Mouse (Mus musculus) layer of hippocampus, postnatal 14 days (tissue): ENCODE measurements around the gene Efna5. TPM values are rescaled to one million over a fixed set of nuclear protein-coding genes. Genes with fewer than 3 reads are reported as not detected.

Experiments used
- DNase-seq, 2 experiments: peaks; one replicate each; pipeline ENCODE4 v3.0.0; 2021 to 2022; ENCODE audit warnings: low spot score in 2 of 2, mixed read lengths in 1 of 2
- total RNA-seq, 2 experiments: library from RNA; stranded (reverse); gene quantifications; 2 replicates each; pipeline ENCODE4 v1.2.3; 2021

The Efna5 gene
- total RNA-seq, 2 experiments from 2014 or later: 8.7 to 12.2 TPM

DNA sequence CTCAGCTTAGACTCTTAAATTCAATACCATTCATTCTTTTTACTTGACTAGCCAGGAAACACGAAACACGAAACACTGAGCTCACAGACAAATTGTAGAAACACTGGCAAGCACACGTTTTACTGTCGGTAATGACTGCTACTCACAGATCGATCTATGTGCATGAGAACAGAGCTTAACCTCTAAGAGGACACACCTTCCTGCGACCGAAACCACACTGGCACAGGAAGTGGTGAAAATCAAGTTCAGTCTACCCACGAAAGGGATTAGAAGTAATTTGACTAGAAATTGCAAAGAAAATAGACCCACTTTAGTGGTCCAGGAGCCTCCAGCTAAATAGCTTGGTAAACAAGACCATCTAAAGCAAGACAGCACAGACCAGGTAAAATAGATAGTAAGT, 23.8 kb downstream of the Efna5 start:
- no peak for DNase-seq

DNA sequence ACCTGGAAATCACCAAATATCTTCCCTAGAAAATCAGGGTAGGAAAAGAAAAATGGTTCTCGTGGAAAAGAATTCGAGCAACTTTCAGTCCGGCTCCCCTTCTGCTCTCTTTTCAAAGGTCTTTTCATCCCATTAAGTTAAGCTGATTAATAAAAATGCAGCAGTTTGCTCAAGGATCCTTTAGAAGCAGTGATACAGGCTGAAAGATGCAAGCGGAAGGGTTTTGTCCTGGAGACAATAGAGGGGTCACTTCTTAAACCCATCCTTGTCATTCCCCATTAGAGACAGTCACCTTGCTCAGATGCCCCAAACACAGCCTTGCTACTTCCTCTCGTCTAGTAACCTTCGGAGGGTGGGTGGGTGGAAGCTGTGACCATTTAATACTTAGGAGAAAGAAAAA, 27.4 kb downstream of the Efna5 start:
- no peak for DNase-seq

DNA sequence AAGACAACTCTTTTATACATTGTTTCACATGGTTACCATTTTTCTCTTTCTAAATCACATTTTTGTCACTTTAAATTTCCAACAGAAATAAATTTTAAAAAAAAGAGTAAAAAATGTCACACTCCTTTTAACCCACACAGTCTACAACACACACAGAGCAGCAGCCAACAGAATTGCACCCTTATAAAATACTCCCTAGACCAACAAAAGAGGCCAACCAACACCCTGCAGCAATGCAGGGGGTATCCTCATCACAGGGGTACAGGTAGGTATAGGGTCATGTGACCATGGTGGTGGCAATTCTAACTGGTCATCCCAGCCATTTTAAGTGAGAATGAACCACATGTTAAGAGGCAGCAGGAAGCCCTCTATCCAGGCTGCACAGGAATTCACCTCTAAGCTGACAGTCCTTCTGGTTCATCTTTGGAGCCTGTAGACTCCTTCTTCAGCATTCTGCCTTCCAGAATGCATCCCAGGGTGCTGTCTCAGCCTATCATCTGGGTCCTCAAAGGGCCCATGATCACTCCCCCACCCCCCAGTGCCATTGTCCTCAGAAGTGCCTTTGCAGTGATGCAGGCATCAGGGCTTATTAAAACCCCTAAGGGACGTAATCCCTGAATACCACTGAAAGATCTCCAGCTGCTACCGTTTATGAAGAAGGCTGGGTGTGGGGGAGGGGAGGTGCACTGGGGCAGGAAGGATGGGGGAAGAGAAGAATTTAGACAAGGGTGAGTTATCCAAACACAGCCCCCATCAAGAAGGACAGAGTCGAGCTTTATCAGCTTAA, 28.1 kb downstream of the Efna5 start:
- no peak for DNase-seq

DNA sequence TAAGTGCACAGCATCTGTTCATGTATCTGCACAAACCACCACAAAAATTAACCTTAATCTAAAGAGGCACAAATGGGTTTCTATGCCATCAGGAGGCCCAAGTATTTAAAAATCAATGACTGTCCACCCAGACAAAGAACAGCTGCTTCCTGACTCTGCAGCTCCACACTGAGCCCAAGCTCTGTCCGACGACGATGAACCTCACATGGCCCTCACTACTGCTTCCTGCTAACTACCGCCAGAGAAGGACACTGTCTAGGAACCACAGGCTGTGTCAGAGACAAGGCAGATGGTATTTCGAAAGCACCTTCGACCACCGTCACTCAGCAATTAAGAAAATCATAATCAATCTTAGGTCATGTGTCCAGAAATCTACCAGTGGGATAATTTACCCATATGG, 29.8 kb downstream of the Efna5 start:
- no peak for DNase-seq

DNA sequence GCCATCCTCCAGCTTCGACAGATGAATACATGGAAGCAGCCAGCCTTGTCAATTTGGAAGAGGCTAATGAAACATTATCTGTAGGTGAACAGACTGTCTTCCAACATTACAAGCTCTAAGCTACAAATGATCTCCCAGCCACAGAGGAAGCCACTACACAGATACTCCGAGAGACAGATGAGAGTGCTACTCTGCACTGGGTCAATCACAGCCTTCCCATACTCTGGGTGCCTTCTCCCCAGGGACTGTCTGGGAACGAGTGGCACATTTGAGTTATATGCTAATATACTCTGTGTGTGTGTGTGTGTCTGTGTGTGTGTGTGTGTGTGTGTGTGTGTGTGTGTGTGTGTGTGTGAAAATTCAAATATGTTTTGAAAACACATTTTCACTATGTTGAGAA, 30.5 kb downstream of the Efna5 start:
- no peak for DNase-seq

DNA sequence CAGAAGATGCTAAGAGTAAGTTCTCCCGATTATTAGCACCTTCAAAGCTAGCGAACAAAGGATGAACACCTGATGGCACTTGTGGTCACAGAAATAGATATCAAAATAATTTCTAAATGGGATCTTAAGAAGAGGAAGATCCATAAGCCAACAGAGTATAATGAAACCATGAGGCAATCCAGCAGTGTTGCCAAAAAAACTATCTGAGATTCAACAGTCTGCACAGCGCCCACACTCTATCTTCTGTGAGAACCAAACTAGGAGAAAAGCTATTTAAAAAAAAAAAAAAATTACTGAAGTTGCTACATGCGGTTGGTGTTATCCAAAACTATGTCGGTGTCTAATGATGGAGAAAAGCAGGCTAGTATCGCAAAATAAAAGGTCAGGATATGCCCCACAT, 31.4 kb downstream of the Efna5 start:
- peak in 1 of 2 experiments; percentile 25 for DNase-seq

DNA sequence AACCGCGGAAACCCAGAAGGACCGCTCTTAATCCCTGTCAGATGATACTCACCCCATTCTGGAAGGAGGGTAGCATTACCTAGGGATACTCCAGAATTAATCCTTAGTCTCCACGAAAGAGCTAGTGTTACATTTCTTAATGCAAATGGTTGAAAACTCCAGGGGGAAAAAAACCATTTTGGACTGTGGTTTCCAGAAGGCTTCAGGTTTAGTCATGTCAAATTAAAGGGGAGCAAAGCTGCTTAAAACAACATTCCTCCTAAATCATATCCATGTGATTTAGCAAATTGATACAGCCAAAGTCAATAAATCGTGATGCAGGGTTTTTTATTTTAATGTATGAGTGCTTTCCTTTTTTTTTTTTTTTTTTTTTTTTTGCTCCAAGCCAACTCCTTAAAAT, 35.5 kb downstream of the Efna5 start:
- DNase-seq: no peak

DNA sequence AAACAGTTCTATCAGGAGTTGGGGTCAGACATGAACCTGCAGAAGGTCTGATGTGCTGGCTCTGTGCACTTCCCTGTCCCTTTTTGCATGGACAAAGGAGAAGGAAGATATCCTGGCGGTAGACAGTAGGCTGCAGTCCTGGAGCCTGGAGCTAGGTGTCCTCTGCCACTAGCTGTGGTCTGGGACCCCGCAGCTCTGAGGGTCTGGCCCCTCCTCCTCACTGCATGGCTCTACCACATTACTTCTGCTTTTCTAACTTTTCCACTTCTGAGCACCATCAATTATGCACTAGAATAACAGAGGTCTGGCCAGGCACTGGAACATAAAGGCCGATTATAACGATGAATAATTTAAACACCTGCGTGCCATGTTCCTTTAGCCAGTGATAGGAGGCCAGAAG, 36.8 kb downstream of the Efna5 start:
- no peak for DNase-seq

DNA sequence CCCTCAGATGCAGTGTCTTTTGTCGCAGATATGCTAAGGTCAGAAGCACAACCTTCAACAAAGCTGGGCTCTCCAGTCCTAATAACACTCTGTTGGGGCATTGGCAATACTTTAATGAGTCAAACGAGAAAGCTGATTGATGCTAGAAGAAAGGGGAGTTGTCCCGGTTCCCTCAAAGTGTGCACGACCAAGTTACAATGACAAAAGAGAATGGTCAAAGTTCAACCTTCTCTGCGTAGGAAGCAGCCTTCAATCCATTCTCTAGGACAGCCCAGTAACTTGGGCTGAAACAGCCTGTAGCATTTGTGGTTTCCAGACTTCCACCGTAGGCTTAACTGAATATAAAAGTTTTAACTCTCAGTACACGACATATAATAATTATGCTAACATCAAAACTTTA, 43.8 kb downstream of the Efna5 start:
- DNase-seq: no peak

DNA sequence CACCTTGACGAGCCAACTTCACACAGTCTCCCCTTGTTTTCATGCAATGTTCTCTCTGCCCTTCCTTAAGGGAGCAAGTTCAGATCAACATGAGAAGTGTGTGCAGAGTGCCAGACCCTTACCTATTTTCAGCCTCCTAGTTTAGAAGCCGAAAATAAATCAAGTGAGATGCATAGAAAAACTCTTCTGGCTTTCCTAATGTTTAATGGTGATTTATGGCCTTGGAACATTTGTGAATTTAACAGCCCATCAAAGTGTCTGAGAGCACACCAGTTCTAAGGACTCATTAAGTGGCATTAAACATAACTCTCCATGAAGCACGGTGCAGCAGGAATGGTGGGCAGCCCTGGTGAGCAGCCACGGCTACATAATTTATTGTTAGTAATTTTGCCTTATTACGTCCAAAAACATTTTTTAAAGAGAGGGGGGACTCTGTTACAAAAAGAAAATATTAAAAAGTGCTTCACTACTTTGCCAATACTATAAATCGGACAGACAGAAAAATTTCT, 44.5 kb downstream of the Efna5 start:
- no peak for DNase-seq

DNA sequence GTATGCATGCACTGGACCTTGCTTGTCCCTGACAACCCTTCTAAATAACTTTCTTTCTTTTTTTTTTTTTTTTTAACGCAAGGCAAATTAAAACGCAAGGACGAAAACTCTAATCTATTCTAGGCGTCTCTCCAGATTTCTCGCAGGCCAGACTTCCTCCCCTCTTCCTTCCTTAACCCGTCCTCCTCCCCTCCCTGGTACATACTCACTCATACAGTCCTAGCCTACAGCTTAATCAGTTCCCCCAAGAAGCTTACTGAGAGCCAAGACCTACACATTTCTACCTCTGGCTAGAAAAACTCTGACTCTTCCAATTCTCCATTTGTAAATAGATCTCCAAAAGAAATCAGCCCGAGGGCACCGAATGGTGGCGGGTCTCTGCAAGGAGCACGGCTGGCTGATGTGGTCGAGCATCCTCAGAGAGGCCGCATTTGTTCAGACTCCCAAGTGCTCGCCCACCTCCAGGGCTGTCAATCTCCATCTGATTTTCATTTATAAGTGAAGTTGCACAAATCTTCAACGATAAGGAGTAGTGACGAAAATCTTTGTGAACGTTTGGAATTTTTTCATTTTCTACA, 48.5 kb downstream of the Efna5 start:
- DNase-seq: no peak

DNA sequence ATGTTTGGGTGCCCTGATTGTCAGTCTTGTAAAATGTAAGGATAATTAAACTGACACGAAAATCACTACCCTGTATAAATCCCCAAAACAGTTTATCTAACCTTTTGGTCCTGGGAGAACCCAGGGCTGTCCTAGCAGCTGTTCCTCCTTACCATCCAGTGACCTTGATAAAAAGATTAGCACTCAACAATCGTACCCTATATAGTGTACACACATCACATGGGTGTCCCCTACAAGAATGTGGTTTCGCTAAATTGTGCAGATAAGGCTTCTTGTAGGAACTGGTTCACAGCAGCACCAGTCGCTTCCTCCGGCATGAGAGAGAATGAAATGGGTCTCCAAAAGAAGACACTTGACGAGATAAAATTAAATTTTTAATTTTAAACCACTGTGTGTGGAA, 53.6 kb downstream of the Efna5 start:
- no peak for DNase-seq

DNA sequence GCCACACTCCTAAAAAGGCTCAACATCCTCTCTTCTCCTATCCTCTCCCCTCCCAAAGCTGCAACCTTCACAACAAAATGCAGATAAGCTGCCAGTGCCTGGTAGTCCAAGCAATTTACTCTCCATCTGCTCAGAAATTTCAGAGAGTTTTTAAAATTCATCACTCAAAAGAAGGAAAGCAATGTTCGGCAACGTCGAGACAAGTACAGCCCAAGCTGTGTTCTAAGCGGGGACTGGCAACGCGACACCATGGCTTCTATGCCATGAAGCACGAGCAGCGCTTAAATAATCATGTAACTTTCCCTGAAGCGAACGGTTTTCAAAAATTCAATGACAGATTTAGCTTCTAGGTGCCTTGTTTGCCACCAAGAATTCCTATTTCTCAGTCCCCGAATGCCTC, 59.9 kb downstream of the Efna5 start:
- DNase-seq: peak in 1 of 2 experiments; percentile 29

DNA sequence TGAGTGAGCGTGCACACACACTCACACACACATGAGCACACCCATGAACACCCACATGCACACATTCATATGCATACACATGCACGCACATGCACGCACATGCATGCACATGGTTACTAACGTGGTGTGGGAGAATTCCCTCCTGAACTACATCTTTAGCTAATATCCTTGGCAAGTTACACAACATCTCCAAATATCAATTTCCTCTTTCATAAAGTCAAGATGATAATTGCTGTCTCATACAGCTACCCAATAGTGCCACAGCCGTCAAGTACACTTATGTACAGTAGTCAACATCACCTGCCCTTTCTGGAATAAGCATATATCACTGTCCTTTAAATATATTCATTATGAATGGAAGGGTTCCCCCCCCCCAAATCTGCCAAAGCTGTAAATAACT, 61.2 kb downstream of the Efna5 start:
- no peak for DNase-seq

DNA sequence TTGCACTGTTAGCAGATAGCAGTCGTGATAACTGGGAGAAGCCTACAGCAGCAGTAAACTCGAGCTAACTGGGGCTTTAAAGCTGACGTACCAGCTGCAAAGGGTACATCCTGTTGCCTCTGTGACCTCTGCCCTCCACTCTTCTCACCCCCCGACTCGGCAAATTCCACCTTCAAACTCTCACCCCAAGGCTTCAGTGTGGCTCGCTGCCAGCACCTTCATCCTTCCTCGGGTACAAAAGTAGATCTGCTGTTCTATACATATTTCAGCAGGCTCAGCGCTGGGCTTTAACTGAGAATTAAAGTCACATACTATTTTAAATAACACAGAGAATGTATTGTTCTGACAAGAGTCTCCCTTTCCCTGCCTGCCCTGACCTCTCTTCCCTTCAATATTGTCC, 62.3 kb downstream of the Efna5 start:
- no peak for DNase-seq

DNA sequence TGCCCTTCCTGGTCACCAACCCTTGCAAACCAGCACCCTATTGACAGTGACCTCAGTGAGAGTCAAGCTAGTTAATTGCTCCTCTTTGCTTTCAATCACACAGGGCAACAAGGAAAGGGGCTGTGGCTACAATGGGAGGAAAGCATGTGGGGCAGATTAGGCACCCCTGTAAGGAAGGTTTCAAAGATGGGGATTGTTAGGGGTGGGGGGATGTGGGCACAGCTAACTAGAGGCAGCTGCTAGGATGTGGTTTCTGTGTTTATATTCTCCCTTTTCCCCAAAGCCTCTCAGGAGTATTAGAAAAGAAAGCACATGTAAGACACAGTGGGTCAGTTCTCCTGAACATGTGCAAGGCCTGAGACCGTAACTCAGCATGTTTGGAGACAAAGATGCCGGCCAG, 62.8 kb downstream of the Efna5 start:
- DNase-seq: no peak

DNA sequence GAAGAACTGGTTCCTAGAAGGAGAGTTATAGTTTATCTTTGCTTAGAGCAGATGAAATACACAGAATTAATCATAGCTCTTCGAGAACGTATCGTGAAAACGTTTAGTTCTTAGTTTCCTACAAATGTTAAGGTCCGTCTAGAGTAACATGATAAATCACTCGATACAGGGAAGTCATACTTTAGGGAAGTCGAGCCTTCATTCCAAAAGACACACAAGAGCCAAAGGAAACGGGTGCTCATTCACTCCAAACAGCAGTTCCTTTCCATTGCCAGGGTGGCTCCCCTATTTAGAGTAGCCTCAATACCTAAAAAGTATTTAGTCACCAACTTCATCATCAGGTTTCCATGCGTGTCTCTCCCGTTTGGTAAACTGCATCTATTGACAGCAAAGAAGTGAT, 64.2 kb downstream of the Efna5 start:
- no peak for DNase-seq

DNA sequence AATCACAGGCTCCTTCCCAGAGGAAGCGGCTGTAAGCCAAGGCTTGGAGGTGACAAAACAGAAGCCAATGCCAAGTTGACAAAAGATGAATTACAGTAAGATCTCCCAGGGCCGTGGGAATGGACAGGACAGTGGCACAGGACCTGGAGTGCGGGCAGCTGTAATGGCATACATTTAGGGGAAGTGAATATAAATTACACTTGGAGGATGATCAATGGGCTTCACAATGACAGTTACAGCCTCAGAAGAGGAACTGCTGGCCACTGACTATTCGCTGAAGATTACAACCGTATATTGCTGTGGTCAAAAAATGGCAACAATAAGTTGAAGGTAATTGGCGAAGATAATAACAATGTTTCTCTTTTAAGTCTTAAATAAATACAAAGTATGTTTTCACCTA, 67.7 kb downstream of the Efna5 start:
- DNase-seq: no peak

DNA sequence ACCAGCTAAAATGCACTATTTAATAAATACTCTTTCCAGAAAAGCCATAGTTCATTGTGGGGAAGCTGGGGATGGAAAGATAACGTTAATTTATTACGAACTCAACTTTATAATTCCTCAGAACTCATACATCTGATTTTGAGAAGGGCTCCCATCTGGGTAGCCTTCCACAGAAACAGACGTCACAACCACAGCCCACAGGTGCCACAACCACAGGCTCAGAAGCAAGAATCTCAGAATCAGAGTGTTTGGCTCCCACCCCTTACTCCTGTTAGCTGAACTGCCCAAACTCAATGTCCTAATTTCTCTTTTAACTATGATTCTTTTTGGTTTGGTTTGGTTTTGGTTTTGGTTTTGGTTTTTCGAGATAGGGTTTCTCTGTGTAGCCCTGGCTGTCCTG, 73.2 kb downstream of the Efna5 start:
- no peak for DNase-seq

DNA sequence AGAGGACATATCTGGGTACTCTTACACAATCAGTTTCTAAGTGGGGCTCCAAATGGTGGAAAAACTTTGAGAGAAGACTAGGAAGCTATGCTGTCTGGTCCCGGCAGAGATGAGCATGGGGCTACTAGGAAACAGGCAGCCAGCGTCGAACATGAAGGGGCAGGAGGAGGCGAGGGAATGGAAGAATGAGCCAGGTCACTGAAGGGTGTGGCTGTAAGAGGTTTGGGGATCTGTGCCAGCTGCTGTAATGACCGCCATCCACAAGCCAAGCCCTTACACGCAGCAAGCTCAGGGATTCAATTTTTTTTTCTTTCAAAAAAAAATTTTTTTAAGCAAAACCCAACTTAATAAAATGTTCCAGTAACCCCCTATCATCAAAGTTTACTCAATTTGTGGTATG, 74.5 kb downstream of the Efna5 start:
- no peak for DNase-seq

DNA sequence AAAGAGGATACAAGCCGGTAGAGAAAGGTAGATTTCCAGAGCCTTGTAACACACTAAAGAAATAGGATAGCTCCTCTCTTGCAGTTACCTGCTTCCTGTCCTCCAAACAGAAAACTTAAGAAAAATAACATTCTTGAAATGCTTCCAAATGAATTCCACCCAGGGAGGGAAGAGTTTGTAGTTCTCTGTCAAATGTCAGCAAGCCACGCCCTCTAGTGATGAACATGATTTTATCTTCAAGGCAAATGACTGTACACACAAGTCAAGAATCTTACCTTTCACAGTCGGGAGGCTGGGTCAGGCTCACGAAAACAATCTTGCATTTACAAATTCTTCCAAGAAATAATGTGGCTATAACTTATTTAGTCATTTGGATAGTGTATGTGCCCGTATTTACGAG, 78.4 kb downstream of the Efna5 start:
- no peak for DNase-seq

DNA sequence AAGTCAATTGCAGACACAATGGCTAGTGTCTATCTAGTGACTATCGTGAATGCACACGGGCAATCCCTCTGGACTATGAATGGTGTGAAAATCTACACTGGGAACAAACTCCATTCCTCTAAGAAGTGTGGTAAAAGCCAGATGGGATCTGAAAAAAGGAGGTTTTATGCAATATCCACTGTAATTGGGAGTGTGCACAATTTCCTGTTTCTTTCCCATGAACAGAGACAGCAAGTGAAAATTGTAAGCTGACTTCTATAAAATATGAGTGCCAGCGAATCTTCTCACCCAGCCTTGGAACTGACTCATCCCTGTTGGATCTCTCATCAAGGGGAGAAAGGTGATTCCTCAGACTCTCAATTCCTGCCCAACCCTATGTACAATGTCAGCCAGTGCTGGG, 83.8 kb downstream of the Efna5 start:
- DNase-seq: no peak
